Mouse (Mus musculus): ENCODE data around the gene Zdhhc23. TPM values are rescaled to one million over a fixed set of nuclear protein-coding genes. Genes with fewer than 3 reads are reported as not detected.

The Zdhhc23 gene
- polyA plus RNA-seq, 1 experiment from 2014 or later = 0.61 TPM

DNA sequence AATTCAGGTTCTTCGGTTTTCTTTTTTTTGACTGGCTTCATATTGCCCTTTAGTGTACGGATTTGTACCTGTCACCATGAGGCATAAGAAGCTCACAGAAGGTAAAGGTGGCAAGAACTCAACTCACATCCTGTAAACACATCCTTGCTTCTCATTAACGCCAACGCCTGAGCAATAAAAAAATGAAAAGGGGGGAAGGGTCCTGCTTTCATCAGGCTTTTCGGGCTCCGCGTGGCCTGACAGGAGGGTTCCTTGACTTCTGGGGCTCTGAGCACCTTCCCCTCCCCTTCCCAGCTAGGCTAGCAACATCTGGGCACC, 622 bp downstream of the Zdhhc23 start:
- Histone ChIP-seq H3K4me3 (ENCODE audit: low read depth, low read length) (peak overlapping the region; percentile 64), H3K36me3 (ENCODE audit: control insufficient read depth, insufficient read depth, low read length) (no peaks in the 10 kb centered on the region), H3K4me1 (ENCODE audit: control insufficient read depth, insufficient read depth, low read length) (0 out of 2 replicates have a peak, but pooled peaks cover 5% of the 10 kb centered on the region), H3K27ac (replicated peaks; ENCODE audit: low read depth, low read length) (no peak overlapping the region), H3K4me2 (ENCODE audit: low read depth, severe bottlenecking) (peak overlapping the region; percentile 100), H3K27me3 (ENCODE audit: control insufficient read depth, insufficient read depth, low read length) (0 out of 2 replicates have a peak, but pooled peaks cover 3% of the 10 kb centered on the region), H3K9ac (ENCODE audit: low read length) (peak overlapping the region; percentile 45; the same call in 1 of the 2 replicates), H3K9me3 (ENCODE audit: control insufficient read depth, low read length) (no peaks in the 10 kb centered on the region)
- ATAC-seq (ENCODE audit: insufficient number of reproducible peaks, low FRiP score, low TSS enrichment, low read depth) = no peak
- 16% methylated on average over 7 of the region's 7 CpGs for WGBS
- no peak for DNase-seq (ENCODE audit: low spot score)

DNA sequence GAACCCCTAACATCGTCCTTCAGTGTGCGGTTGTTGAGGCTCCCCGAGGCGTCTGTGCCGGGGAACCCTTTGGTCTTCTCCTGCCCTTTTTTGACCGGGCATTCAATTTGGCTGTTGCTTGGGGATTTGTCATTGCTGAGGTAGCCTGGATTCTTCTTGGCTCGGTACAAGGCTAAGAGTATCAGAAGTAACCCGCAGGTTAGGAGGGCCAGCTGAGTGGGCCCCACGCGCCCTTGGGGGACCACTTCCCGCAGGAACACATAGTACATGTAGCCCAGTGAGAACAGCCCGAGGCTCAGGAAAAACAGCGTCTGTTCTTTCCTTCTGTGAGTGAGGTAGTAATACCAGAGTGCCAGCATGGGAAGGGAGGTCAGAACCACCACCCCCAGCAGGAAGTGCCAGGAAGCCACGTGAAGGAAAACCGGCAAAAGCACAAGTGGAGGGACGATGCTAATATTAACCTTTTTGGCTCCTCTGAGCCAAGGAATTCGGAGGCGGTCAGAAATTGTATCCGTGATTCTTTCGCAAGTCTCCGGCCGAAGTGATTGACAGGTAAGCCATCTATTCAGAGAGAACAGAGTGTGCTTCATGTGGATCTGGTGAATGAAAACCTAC, 5.9 kb downstream of the Zdhhc23 start:
- no peaks in the 10 kb centered on the region for H3K36me3 ChIP-seq (ENCODE audit: control insufficient read depth, insufficient read depth, low read length)
- no peaks in the 10 kb centered on the region for H3K9me3 ChIP-seq (ENCODE audit: control insufficient read depth, low read length)
- H3K4me3 ChIP-seq (ENCODE audit: low read depth, low read length) = no peak overlapping the region
- no peaks in the 10 kb centered on the region for H3K27me3 ChIP-seq (ENCODE audit: control insufficient read depth, insufficient read depth, low read length)
- DNase-seq (ENCODE audit: low spot score) (no peak), ATAC-seq (ENCODE audit: insufficient number of reproducible peaks, low FRiP score, low TSS enrichment, low read depth) (no peak)
- H3K27ac ChIP-seq (replicated peaks; ENCODE audit: low read depth, low read length) = no peak overlapping the region
- H3K9ac ChIP-seq (ENCODE audit: low read length) = no peak overlapping the region
- WGBS = 88% methylated on average over 22 of the region's 22 CpGs
- no peaks in the 10 kb centered on the region for H3K4me1 ChIP-seq (ENCODE audit: control insufficient read depth, insufficient read depth, low read length)
- H3K4me2 ChIP-seq (ENCODE audit: low read depth, severe bottlenecking) = no peak overlapping the region

DNA sequence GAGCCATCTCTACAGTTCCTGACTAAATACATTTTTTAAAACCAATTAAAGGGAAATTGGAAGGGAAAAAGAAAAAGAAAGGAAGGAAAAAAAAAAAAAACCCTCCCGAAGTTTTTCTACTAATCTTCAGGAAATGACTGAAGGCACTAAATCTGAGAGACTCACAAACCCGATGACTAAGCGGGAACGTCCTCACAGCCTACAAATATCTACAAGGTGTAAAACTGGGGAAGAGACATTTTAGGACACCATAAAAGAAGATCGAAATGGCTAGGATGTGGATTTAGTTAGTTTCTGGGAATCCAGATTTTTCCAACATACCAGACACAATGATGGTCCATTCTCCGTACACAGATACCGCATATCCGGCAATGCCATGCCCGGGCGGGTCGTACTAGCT, 6.4 kb downstream of the Zdhhc23 start:
- ATAC-seq (ENCODE audit: insufficient number of reproducible peaks, low FRiP score, low TSS enrichment, low read depth) = no peak
- no peak overlapping the region for H3K4me2 ChIP-seq (ENCODE audit: low read depth, severe bottlenecking)
- no peak for DNase-seq (ENCODE audit: low spot score)
- H3K4me1 ChIP-seq (ENCODE audit: control insufficient read depth, insufficient read depth, low read length) = no peaks in the 10 kb centered on the region
- H3K36me3 ChIP-seq (ENCODE audit: control insufficient read depth, insufficient read depth, low read length) = no peaks in the 10 kb centered on the region
- H3K27me3 ChIP-seq (ENCODE audit: control insufficient read depth, insufficient read depth, low read length) = no peaks in the 10 kb centered on the region
- 89% methylated on average over 11 of the region's 11 CpGs for WGBS
- no peak overlapping the region for H3K4me3 ChIP-seq (ENCODE audit: low read depth, low read length)
- no peak overlapping the region for H3K9ac ChIP-seq (ENCODE audit: low read length)
- no peaks in the 10 kb centered on the region for H3K9me3 ChIP-seq (ENCODE audit: control insufficient read depth, low read length)
- H3K27ac ChIP-seq (replicated peaks; ENCODE audit: low read depth, low read length) = no peak overlapping the region

DNA sequence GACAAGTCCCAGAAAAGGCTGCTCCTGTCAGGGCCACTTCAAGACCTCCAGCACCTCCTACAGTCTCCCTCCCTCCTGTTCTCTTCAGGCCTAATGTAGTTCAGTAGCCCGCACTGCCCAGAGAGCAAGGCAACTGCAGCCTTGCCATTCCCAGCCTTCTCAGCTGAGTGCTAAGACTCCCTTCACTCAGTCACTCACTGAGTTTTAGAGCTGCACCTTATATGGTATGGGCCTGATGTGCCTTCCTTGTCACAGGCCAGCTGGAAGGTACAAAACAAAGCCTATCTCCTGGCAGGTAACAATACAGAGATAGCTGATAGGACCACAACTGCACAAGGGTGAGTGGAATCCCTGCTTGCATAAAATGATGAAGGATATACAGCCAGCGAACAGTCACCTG, 7.2 kb downstream of the Zdhhc23 start:
- ATAC-seq (ENCODE audit: insufficient number of reproducible peaks, low FRiP score, low TSS enrichment, low read depth) (no peak), DNase-seq (ENCODE audit: low spot score) (no peak)
- H3K27ac ChIP-seq (replicated peaks; ENCODE audit: low read depth, low read length) = no peak overlapping the region
- H3K9me3 ChIP-seq (ENCODE audit: control insufficient read depth, low read length) = no peaks in the 10 kb centered on the region
- H3K36me3 ChIP-seq (ENCODE audit: control insufficient read depth, insufficient read depth, low read length) = no peaks in the 10 kb centered on the region
- H3K4me3 ChIP-seq (ENCODE audit: low read depth, low read length) = no peak overlapping the region
- no peaks in the 10 kb centered on the region for H3K27me3 ChIP-seq (ENCODE audit: control insufficient read depth, insufficient read depth, low read length)
- 88% methylated on average over 2 of the region's 2 CpGs for WGBS
- H3K9ac ChIP-seq (ENCODE audit: low read length) = no peak overlapping the region
- no peak overlapping the region for H3K4me2 ChIP-seq (ENCODE audit: low read depth, severe bottlenecking)
- H3K4me1 ChIP-seq (ENCODE audit: control insufficient read depth, insufficient read depth, low read length) = no peaks in the 10 kb centered on the region

DNA sequence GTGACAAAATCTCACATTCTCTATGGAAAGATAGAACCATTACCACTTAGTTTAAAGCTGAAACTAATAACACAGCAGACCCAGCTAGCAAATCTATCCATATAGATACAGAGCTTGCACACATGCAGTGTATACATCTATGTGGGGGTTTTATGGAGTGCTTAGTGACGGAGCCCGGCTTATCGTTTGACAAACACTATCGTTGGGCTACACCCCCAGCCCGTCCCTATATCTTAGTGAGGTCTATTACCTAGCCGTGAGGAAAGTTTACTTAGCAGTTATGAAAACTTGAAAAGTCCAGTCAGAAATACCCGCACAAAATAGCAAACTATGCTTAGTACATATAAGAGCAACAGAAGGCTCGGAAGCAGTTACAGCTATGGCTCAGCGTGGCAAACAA, 7.8 kb downstream of the Zdhhc23 start:
- Histone ChIP-seq H3K4me3 (ENCODE audit: low read depth, low read length) (no peak overlapping the region), H3K27me3 (ENCODE audit: control insufficient read depth, insufficient read depth, low read length) (no peaks in the 10 kb centered on the region), H3K36me3 (ENCODE audit: control insufficient read depth, insufficient read depth, low read length) (no peaks in the 10 kb centered on the region), H3K9me3 (ENCODE audit: control insufficient read depth, low read length) (no peaks in the 10 kb centered on the region), H3K4me1 (ENCODE audit: control insufficient read depth, insufficient read depth, low read length) (no peaks in the 10 kb centered on the region), H3K4me2 (ENCODE audit: low read depth, severe bottlenecking) (no peak overlapping the region), H3K27ac (replicated peaks; ENCODE audit: low read depth, low read length) (no peak overlapping the region), H3K9ac (ENCODE audit: low read length) (no peak overlapping the region)
- 91% methylated on average over 9 of the region's 9 CpGs for WGBS
- no peak for ATAC-seq (ENCODE audit: insufficient number of reproducible peaks, low FRiP score, low TSS enrichment, low read depth)
- DNase-seq (ENCODE audit: low spot score) = no peak

DNA sequence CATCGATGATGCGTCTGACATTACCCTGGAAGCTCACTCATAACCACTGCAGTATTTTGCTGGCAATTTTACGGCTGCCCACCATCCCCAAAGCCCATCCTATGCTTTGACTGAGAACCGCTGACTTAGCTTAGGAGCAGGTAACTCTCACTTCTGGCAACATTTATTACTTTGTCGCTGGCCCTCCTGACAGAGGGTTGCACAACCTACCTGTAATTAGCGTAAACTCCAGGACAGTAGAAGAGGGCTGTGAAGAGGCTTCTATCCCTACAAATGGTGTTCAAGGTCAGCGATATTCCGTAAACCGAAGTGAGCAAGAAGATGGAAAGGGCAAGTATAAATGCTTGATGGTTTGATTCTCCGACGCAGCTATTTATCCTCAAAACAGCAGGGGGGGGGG, 8.4 kb downstream of the Zdhhc23 start:
- 90% methylated on average over 11 of the region's 11 CpGs for WGBS
- H3K4me1 ChIP-seq (ENCODE audit: control insufficient read depth, insufficient read depth, low read length) = no peaks in the 10 kb centered on the region
- no peaks in the 10 kb centered on the region for H3K36me3 ChIP-seq (ENCODE audit: control insufficient read depth, insufficient read depth, low read length)
- H3K9ac ChIP-seq (ENCODE audit: low read length) = no peak overlapping the region
- no peak overlapping the region for H3K4me3 ChIP-seq (ENCODE audit: low read depth, low read length)
- H3K27me3 ChIP-seq (ENCODE audit: control insufficient read depth, insufficient read depth, low read length) = no peaks in the 10 kb centered on the region
- H3K4me2 ChIP-seq (ENCODE audit: low read depth, severe bottlenecking) = no peak overlapping the region
- H3K27ac ChIP-seq (replicated peaks; ENCODE audit: low read depth, low read length) = no peak overlapping the region
- no peaks in the 10 kb centered on the region for H3K9me3 ChIP-seq (ENCODE audit: control insufficient read depth, low read length)
- DNase-seq (ENCODE audit: low spot score) = no peak
- ATAC-seq (ENCODE audit: insufficient number of reproducible peaks, low FRiP score, low TSS enrichment, low read depth) = no peak

DNA sequence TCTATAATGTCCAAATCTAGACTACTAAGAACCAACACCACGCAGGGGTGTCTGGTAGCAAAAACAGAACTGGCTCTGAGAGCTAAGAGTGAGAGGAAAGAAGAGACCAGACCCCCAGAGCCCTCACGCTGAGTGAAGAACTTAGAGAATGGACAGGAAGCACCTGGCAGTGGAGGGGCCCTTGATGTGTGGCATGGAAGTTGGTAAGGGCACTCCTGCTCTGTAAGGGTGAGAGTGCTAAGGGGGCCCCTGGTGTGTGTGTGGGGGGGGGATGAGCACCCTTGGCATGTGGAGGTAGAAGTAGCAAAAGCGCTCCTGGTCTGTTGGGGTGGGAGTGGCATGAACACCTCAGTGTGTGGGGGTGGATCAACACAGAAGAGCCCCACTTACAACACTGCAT, 9.2 kb downstream of the Zdhhc23 start:
- no peak overlapping the region for H3K27ac ChIP-seq (replicated peaks; ENCODE audit: low read depth, low read length)
- H3K4me1 ChIP-seq (ENCODE audit: control insufficient read depth, insufficient read depth, low read length) = no peaks in the 10 kb centered on the region
- ATAC-seq (ENCODE audit: insufficient number of reproducible peaks, low FRiP score, low TSS enrichment, low read depth) (no peak), DNase-seq (ENCODE audit: low spot score) (no peak)
- no peak overlapping the region for H3K9ac ChIP-seq (ENCODE audit: low read length)
- WGBS = 87% methylated on average over 3 of the region's 3 CpGs
- no peak overlapping the region for H3K4me3 ChIP-seq (ENCODE audit: low read depth, low read length)
- no peaks in the 10 kb centered on the region for H3K9me3 ChIP-seq (ENCODE audit: control insufficient read depth, low read length)
- no peaks in the 10 kb centered on the region for H3K36me3 ChIP-seq (ENCODE audit: control insufficient read depth, insufficient read depth, low read length)
- H3K27me3 ChIP-seq (ENCODE audit: control insufficient read depth, insufficient read depth, low read length) = no peaks in the 10 kb centered on the region
- no peak overlapping the region for H3K4me2 ChIP-seq (ENCODE audit: low read depth, severe bottlenecking)

DNA sequence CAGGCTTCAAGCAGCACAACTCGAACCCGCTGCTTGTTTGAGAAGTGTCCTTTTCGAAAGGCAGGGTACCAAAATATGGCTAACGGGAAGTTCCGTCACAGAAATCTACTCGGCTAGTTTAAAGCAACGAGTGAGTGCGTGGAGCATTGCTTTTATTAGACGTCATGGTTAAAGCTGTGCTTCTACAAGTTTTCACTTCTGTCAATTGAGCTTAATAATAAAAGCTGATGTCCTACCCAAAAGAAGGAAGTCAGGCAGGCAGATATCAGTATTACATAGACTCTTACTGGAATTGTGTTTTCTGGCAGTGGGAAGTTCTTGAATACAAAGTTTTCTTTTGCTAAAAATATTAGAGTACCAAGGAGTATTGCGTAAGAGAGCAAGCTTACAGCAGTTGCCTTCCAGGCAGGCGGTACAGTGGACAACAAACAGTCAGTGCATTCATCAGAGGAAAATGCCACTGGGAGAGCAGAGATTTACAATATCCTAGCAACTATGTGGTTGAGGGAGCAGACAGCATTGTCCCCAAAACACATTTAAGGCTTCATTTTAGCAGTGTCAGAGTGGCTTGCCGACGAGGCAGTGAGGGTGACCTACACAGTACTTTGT, 13.7 kb downstream of the Zdhhc23 start:
- 91% methylated on average over 13 of the region's 13 CpGs for WGBS
- Histone ChIP-seq H3K9me3 (ENCODE audit: control insufficient read depth, low read length) (no peaks in the 10 kb centered on the region), H3K4me2 (ENCODE audit: low read depth, severe bottlenecking) (no peak overlapping the region), H3K36me3 (ENCODE audit: control insufficient read depth, insufficient read depth, low read length) (no peaks in the 10 kb centered on the region), H3K27ac (replicated peaks; ENCODE audit: low read depth, low read length) (no peak overlapping the region), H3K4me1 (ENCODE audit: control insufficient read depth, insufficient read depth, low read length) (no peaks in the 10 kb centered on the region), H3K27me3 (ENCODE audit: control insufficient read depth, insufficient read depth, low read length) (no peaks in the 10 kb centered on the region), H3K4me3 (ENCODE audit: low read depth, low read length) (no peak overlapping the region), H3K9ac (ENCODE audit: low read length) (no peak overlapping the region)
- ATAC-seq (ENCODE audit: insufficient number of reproducible peaks, low FRiP score, low TSS enrichment, low read depth) = no peak
- no peak for DNase-seq (ENCODE audit: low spot score)

DNA sequence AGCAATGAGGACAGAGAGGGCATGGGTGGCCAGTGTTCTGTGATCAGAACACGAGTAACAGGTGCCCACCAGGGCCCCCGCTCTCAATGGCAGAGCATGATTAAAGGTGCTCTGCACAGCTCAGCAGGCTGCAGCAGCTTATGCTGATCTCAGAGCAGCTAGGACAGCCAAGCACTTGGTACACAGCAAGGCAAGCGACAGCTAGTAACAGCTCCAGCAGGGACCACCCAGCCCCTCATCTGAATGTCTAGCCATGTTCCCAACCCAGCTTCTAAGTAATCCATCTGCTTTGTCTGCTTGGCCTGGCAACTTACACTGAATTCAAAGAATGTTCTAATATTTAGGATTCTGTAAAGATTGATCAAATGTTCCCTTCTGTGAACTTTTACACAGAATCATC, 15.8 kb downstream of the Zdhhc23 start:
- WGBS = 89% methylated on average over 3 of the region's 3 CpGs
- Histone ChIP-seq H3K4me2 (ENCODE audit: low read depth, severe bottlenecking) (no peak overlapping the region), H3K4me1 (ENCODE audit: control insufficient read depth, insufficient read depth, low read length) (no peaks in the 10 kb centered on the region), H3K27ac (replicated peaks; ENCODE audit: low read depth, low read length) (no peak overlapping the region), H3K9ac (ENCODE audit: low read length) (no peak overlapping the region), H3K36me3 (ENCODE audit: control insufficient read depth, insufficient read depth, low read length) (no peaks in the 10 kb centered on the region), H3K9me3 (ENCODE audit: control insufficient read depth, low read length) (no peaks in the 10 kb centered on the region), H3K4me3 (ENCODE audit: low read depth, low read length) (no peak overlapping the region), H3K27me3 (ENCODE audit: control insufficient read depth, insufficient read depth, low read length) (no peaks in the 10 kb centered on the region)
- ATAC-seq (ENCODE audit: insufficient number of reproducible peaks, low FRiP score, low TSS enrichment, low read depth) (no peak), DNase-seq (ENCODE audit: low spot score) (no peak)

All from limb, embryonic 11.5 days (tissue).